Mouse (Mus musculus) lung, embryonic 14.5 days (tissue): ENCODE data around the gene Fsip1. TPM values are rescaled to one million over a fixed set of nuclear protein-coding genes. Genes with fewer than 3 reads are reported as not detected.
A peak's percentile ranks its signal among the peaks of the same experiment; 100 is the strongest.

Experiments
- ATAC-seq: fragments of 200-750 bp; cut with Nextera tagmentation; 2 replicates; pipeline ENCODE4 v1.8.0; 2017; ENCODE audit warnings: mild to moderate bottlenecking, moderate TSS enrichment, moderate library complexity; ENCODE audit not compliant: insufficient read depth
- DNase-seq: peaks from one replicate; pipeline ENCODE4 v3.0.0-alpha.2; 2015
- H3K27ac ChIP-seq: fragments of 300-500 bp; sonication (generic); 2 replicates; pipeline ENCODE4 v1.5.1; 2014; ENCODE audit warnings: low read depth, mild to moderate bottlenecking, moderate library complexity
- H3K27me3 ChIP-seq: fragments of 300-500 bp; sonication (generic); 2 replicates; pipeline ENCODE4 v1.6.1; 2014; ENCODE audit warnings: low read length, control low read depth; ENCODE audit not compliant: insufficient read depth
- H3K36me3 ChIP-seq: fragments of 300-500 bp; sonication (generic); 2 replicates; pipeline ENCODE4 v1.6.1; 2014; ENCODE audit warnings: control low read depth; ENCODE audit not compliant: insufficient read depth
- H3K4me1 ChIP-seq: fragments of 300-500 bp; sonication (generic); 2 replicates; pipeline ENCODE4 v1.6.1; 2014; ENCODE audit warnings: antibody characterized with exemption, control low read depth; ENCODE audit not compliant: insufficient read depth
- H3K4me2 ChIP-seq: fragments of 300-500 bp; sonication (generic); 2 replicates; pipeline ENCODE4 v1.6.1; 2014; ENCODE audit warnings: mild to moderate bottlenecking
- H3K4me3 ChIP-seq: fragments of 300-500 bp; sonication (generic); 2 replicates; pipeline ENCODE4 v1.5.1; 2014; ENCODE audit warnings: low read depth, low read length
- H3K9ac ChIP-seq: fragments of 300-500 bp; sonication (generic); 2 replicates; pipeline ENCODE4 v1.6.1; 2014
- H3K9me3 ChIP-seq: fragments of 300-500 bp; sonication (generic); 2 replicates; pipeline ENCODE4 v1.6.1; 2016; ENCODE audit warnings: low read depth, low read length, control low read depth
- CTCF ChIP-seq: IDR thresholded peaks from 2 replicates; pipeline ENCODE4 v1.5.1; 2016; ENCODE audit warnings: antibody characterized with exemption, low read depth
- WGBS: fragments of 180-500 bp; shearing (Covaris S2); extraction: QIAGEN DNeasy Blood & Tissue Kit; methylation state at CpG from one replicate; pipeline ENCODE4 v1.1.7; 2014; 5-methylcytosine and 5-hydroxymethylcytosine counted together
- polyA plus RNA-seq: library from polyadenylated mRNA; unstranded; fragments of >200 nt; fragmentation: Nextera tagmentation; extraction: Ambion mirVana; gene quantifications from 2 replicates; pipeline ENCODE4 v1.2.1, GENCODE M21; 2014

The Fsip1 gene
- polyA plus RNA-seq, 1 experiment from 2014 or later: 1.1 TPM

DNA sequence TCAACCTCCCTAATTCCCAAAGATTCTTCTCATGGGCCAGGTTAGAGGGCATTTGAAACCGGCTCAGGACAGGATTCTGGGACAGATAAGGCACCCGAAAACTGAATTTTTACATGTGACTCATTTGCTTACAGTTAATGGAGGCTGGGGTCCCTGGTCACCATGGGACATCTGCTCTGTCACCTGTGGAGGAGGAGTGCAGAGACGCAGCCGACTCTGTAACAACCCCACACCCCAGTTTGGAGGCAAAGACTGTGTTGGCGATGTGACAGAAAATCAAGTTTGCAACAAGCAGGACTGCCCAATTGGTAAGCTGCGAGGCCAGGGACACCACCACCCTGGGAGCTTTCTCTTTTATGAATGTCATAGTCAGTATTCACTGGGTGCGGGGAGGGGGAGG is 138.3 kb downstream of the Fsip1 start:
- no peaks in the 10 kb centered on the region for H3K27me3 ChIP-seq
- no peak overlapping the region for H3K27ac ChIP-seq
- ATAC-seq (no peak), DNase-seq (no peak)
- H3K9ac ChIP-seq: no peak overlapping the region
- no peaks in the 10 kb centered on the region for H3K9me3 ChIP-seq
- H3K4me2 ChIP-seq: peak overlapping the region; percentile 10; the same call in 1 of the 2 replicates
- H3K4me1 ChIP-seq: 0 out of 2 replicates have a peak, but pooled peaks cover 3% of the 10 kb centered on the region
- H3K36me3 ChIP-seq: peaks cover 100% of the 10 kb centered on the region
- 82% methylated on average over 7 of the region's 7 CpGs for WGBS
- no peak for TF ChIP-seq CTCF
- H3K4me3 ChIP-seq: no peak overlapping the region

DNA sequence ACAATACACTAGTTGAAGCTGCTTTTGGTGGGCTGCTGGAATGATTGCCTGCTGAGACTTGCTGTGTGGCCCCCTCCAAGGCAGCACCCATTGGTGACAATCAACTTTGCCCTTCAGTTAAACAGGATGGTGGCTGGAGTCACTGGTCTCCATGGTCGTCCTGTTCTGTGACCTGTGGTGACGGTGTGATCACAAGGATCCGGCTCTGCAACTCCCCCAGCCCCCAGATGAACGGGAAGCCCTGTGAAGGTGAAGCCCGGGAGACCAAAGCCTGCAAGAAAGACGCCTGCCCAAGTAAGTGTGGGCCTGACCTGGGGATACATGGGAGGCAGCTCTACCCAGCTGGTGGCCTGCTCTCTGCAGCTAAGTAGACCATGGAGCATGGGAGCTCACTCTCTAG is 138.7 kb downstream of the Fsip1 start:
- Histone ChIP-seq H3K9me3 (no peaks in the 10 kb centered on the region), H3K4me2 (peak overlapping the region; percentile 10; the same call in 1 of the 2 replicates), H3K36me3 (peaks cover 100% of the 10 kb centered on the region), H3K4me3 (no peak overlapping the region), H3K27ac (no peak overlapping the region), H3K9ac (no peak overlapping the region), H3K4me1 (0 out of 2 replicates have a peak, but pooled peaks cover 3% of the 10 kb centered on the region), H3K27me3 (no peaks in the 10 kb centered on the region)
- no peak for ATAC-seq
- WGBS: 61% methylated on average over 6 of the region's 6 CpGs
- no peak for DNase-seq
- no peak for TF ChIP-seq CTCF

DNA sequence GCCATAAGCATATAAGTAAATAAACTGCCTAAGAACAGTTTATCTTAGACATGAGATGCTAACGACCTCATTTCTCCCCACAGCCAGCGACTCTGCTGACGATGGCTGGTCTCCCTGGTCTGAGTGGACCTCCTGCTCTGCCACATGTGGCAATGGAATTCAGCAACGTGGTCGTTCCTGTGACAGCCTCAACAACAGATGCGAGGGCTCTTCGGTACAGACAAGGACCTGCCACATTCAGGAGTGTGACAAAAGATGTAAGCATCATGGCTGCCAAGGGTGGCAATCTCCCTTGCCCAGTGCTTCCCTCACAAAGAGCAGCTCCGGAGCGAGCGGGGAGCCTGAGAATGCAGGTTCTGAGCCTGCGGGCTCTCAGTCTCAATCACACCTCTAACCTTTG is 139.4 kb downstream of the Fsip1 start:
- no peak for TF ChIP-seq CTCF

DNA sequence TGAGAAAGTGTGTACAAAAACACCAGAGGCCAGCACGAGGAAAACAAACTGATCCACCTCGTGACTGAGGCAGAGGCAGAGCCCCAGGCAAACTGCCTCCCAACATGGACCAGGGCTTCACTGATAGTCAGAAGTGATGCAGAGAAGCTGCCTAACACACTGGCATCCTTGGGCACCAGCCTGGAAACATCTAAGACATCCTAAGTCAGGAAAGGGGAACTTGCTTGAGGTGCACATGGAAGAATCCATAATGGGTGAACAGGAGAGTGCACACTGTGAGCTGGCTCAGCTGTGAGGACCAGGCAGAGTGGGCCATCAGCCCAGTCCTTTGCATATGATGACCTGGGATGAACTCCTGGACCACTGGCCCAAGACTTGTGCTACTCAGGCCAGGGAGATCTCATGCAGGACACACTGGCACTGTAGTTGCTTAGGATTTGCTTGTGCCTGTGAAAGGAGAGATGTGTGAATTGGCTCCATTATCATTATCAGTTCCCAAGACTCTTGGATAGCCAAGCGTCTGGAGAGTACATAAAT is 139.9 kb downstream of the Fsip1 start:
- Histone ChIP-seq H3K9me3 (no peaks in the 10 kb centered on the region), H3K4me2 (peak overlapping the region; percentile 80), H3K36me3 (peaks cover 90% of the 10 kb centered on the region), H3K27me3 (no peaks in the 10 kb centered on the region), H3K4me3 (peak overlapping the region; percentile 64; the same call in 1 of the 2 replicates), H3K9ac (peak overlapping the region; percentile 79; the same call in 1 of the 2 replicates), H3K27ac (no peak overlapping the region), H3K4me1 (0 out of 2 replicates have a peak, but pooled peaks cover 3% of the 10 kb centered on the region)
- DNase-seq (no peak), ATAC-seq (no peak)
- 46% methylated on average over 3 of the region's 3 CpGs for WGBS
- no peak for TF ChIP-seq CTCF

More for the DNA sequence above, 139.4 kb downstream of the Fsip1 start:
- peak overlapping the region; percentile 4; the same call in 1 of the 2 replicates for H3K4me2 ChIP-seq
- H3K9ac ChIP-seq: no peak overlapping the region
- peaks cover 96% of the 10 kb centered on the region for H3K36me3 ChIP-seq
- no peak overlapping the region for H3K27ac ChIP-seq
- WGBS: 43% methylated on average over 11 of the region's 11 CpGs
- H3K27me3 ChIP-seq: no peaks in the 10 kb centered on the region
- H3K4me1 ChIP-seq: 0 out of 2 replicates have a peak, but pooled peaks cover 3% of the 10 kb centered on the region
- no peak overlapping the region for H3K4me3 ChIP-seq
- no peaks in the 10 kb centered on the region for H3K9me3 ChIP-seq
- DNase-seq (no peak), ATAC-seq (no peak)

DNA sequence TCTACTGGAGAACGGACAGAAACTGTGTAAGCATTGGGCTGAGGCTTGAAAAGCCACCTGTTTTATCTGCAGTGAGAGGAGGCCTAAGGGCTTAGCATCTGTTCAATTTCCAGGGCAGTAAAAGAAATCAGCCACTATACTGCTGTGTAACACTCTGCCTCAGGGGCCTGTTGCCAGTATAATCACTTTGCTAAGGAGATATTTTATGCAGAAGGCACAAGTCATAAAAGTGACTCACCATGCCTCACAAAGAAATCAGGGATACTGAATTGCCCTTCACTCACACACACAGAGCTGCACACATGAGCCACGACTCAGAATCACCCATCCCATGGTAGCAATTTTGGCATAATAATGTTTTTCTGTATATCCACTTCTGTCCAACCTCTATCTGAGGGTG is 140.6 kb downstream of the Fsip1 start:
- peak overlapping the region; percentile 80 for H3K4me2 ChIP-seq
- H3K4me1 ChIP-seq: 0 out of 2 replicates have a peak, but pooled peaks cover 3% of the 10 kb centered on the region

DNA sequence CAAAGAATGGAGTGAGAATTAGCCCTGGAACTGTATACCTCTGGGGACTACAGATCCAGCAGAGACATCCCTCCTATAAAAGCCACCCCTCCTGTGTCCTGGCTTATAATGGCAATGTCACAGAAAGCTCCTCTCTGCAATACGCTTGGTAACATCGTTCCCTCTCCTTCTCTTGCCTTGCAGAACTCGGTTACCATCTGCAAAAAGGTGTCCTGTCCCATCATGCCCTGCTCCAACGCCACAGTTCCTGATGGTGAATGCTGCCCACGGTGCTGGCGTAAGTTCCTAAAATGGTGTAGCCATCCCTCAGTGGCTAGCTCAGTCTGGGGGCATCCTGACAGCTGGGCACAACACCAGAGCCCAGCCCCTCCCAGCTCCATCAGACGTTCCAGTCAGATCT is 141.1 kb downstream of the Fsip1 start:
- no peak for TF ChIP-seq CTCF
- DNase-seq (no peak), ATAC-seq (no peak)
- peak overlapping the region; percentile 80 for H3K4me2 ChIP-seq
- H3K27ac ChIP-seq: peak overlapping the region; percentile 48; the same call in 1 of the 2 replicates
- H3K36me3 ChIP-seq: peaks cover 78% of the 10 kb centered on the region
- no peaks in the 10 kb centered on the region for H3K9me3 ChIP-seq
- peaks cover 3% of the 10 kb centered on the region; the same call in 1 of the 2 replicates for H3K4me1 ChIP-seq
- H3K4me3 ChIP-seq: peak overlapping the region; percentile 64
- no peaks in the 10 kb centered on the region for H3K27me3 ChIP-seq
- peak overlapping the region; percentile 79 for H3K9ac ChIP-seq
- 61% methylated on average over 7 of the region's 7 CpGs for WGBS

More for the DNA sequence above, 140.6 kb downstream of the Fsip1 start:
- Histone ChIP-seq H3K27ac (no peak overlapping the region), H3K27me3 (no peaks in the 10 kb centered on the region), H3K36me3 (peaks cover 83% of the 10 kb centered on the region), H3K4me3 (peak overlapping the region; percentile 64), H3K9ac (peak overlapping the region; percentile 79), H3K9me3 (no peaks in the 10 kb centered on the region)
- no peak for TF ChIP-seq CTCF
- no peak for ATAC-seq
- DNase-seq: no peak
- 54% methylated on average over 2 of the region's 2 CpGs for WGBS

DNA sequence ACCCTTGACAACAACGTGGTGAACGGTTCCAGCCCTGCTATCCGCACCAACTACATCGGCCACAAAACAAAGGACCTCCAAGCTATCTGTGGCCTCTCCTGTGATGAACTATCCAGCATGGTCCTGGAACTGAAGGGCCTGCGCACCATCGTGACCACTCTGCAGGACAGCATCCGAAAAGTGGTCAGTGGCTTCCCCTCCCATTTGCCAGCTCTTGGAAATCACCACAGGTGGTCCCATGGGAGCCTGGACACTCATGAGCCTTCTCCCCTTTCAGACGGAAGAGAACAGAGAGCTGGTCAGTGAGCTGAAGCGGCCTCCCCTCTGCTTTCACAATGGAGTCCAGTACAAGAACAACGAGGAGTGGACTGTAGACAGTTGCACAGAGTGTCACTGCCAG is 142.1 kb downstream of the Fsip1 start:
- Histone ChIP-seq H3K4me1 (peaks cover 11% of the 10 kb centered on the region), H3K36me3 (peaks cover 68% of the 10 kb centered on the region), H3K4me3 (peak overlapping the region; percentile 64), H3K4me2 (peak overlapping the region; percentile 80), H3K9me3 (no peaks in the 10 kb centered on the region), H3K27me3 (no peaks in the 10 kb centered on the region), H3K27ac (peak overlapping the region; percentile 82; the same call in 1 of the 2 replicates), H3K9ac (peak overlapping the region; percentile 79)
- no peak for TF ChIP-seq CTCF
- no peak for DNase-seq
- no peak for ATAC-seq
- 53% methylated on average over 10 of the region's 10 CpGs for WGBS
